Mouse (Mus musculus): ENCODE results near the gene Tectb. TPM values are rescaled to one million over a fixed set of nuclear protein-coding genes. Genes with fewer than 3 reads are reported as not detected.

The Tectb gene
- not detected in 2 replicates for polyA plus RNA-seq (2015; fragmentation: Nextera tagmentation; extraction: Ambion mirVana)

- Histone ChIP-seq H3K4me3 (replicated peaks) (no peak within 1 kb of the TSS), H3K4me1 (no peaks in the 10 kb centered on the region), H3K9ac (no peak within 1 kb of the TSS), H3K27ac (no peak within 1 kb of the TSS), H3K4me2 (no peak within 1 kb of the TSS), H3K9me3 (replicated peaks) (no peaks in the 10 kb centered on the region), H3K27me3 (no peaks in the 10 kb centered on the region), H3K36me3 (no peaks in the 10 kb centered on the region)
- WGBS = 85% methylated on average over 5 of the region's 5 CpGs
- ATAC-seq (replicated peaks; ENCODE audit: low FRiP score) = no peak
Observed at GRCm38 (mm10) chr19:55180433-55180832, at the start of gene Tectb. Gene Tectb, plus strand, starts transcription at chr19:55180733.

- WGBS = 50% methylated on average over 1 of the region's 1 CpGs
- no peak for ATAC-seq (replicated peaks; ENCODE audit: low FRiP score)
- no peaks in the 10 kb centered on the region for H3K9me3 ChIP-seq (replicated peaks)
- H3K4me2 ChIP-seq = no peak overlapping the region
- H3K4me1 ChIP-seq = peaks cover 14% of the 10 kb centered on the region
- H3K9ac ChIP-seq = no peak overlapping the region
- H3K36me3 ChIP-seq = no peaks in the 10 kb centered on the region
- no peaks in the 10 kb centered on the region for H3K27me3 ChIP-seq
- H3K27ac ChIP-seq = no peak overlapping the region
- H3K4me3 ChIP-seq (replicated peaks) = no peak overlapping the region
Observed at GRCm38 (mm10) chr19:55131747-55132146, 48.8 kb upstream of the Tectb start.

- no peaks in the 10 kb centered on the region for H3K9me3 ChIP-seq (replicated peaks)
- no peak for ATAC-seq (replicated peaks; ENCODE audit: low FRiP score)
- no peak overlapping the region for H3K4me3 ChIP-seq (replicated peaks)
- no peak overlapping the region for H3K4me2 ChIP-seq
- peaks cover 14% of the 10 kb centered on the region for H3K4me1 ChIP-seq
- no peak overlapping the region for H3K27ac ChIP-seq
- WGBS = 86% methylated on average over 3 of the region's 3 CpGs
- no peaks in the 10 kb centered on the region for H3K27me3 ChIP-seq
- H3K36me3 ChIP-seq = no peaks in the 10 kb centered on the region
- H3K9ac ChIP-seq = no peak overlapping the region
Observed at GRCm38 (mm10) chr19:55132476-55132875, 48.1 kb upstream of the Tectb start.

- Histone ChIP-seq H3K4me3 (replicated peaks) (no peak overlapping the region), H3K9ac (no peak overlapping the region), H3K4me1 (peaks cover 27% of the 10 kb centered on the region), H3K36me3 (no peaks in the 10 kb centered on the region), H3K4me2 (no peak overlapping the region), H3K9me3 (replicated peaks) (no peaks in the 10 kb centered on the region), H3K27ac (no peak overlapping the region), H3K27me3 (no peaks in the 10 kb centered on the region)
- ATAC-seq (replicated peaks; ENCODE audit: low FRiP score) = no peak
- 56% methylated on average over 9 of the region's 9 CpGs for WGBS
Observed at GRCm38 (mm10) chr19:55134521-55134920, 46.0 kb upstream of the Tectb start.

- ATAC-seq (replicated peaks; ENCODE audit: low FRiP score) = no peak
- Histone ChIP-seq H3K27me3 (no peaks in the 10 kb centered on the region), H3K36me3 (no peaks in the 10 kb centered on the region), H3K27ac (no peak overlapping the region), H3K9ac (no peak overlapping the region), H3K4me1 (peaks cover 27% of the 10 kb centered on the region), H3K4me2 (no peak overlapping the region), H3K9me3 (replicated peaks) (no peaks in the 10 kb centered on the region), H3K4me3 (replicated peaks) (no peak overlapping the region)
- WGBS = 85% methylated on average over 3 of the region's 3 CpGs
Observed at GRCm38 (mm10) chr19:55135918-55136317, 44.6 kb upstream of the Tectb start.

GRCm38 (mm10) chr19:55136693-55137427 is 43.7 kb upstream of the Tectb start:
- no peak overlapping the region for H3K9ac ChIP-seq
- no peaks in the 10 kb centered on the region for H3K36me3 ChIP-seq
- peaks cover 27% of the 10 kb centered on the region for H3K4me1 ChIP-seq
- H3K4me2 ChIP-seq = no peak overlapping the region
- peak overlapping the region; percentile 38 for H3K27ac ChIP-seq
- no peaks in the 10 kb centered on the region for H3K9me3 ChIP-seq (replicated peaks)
- H3K27me3 ChIP-seq = no peaks in the 10 kb centered on the region
- WGBS = 46% methylated on average over 4 of the region's 4 CpGs
- H3K4me3 ChIP-seq (replicated peaks) = no peak overlapping the region
- ATAC-seq (replicated peaks; ENCODE audit: low FRiP score) = peak; percentile 73

- Histone ChIP-seq H3K4me3 (replicated peaks) (no peak overlapping the region), H3K36me3 (no peaks in the 10 kb centered on the region), H3K4me1 (peaks cover 27% of the 10 kb centered on the region), H3K9me3 (replicated peaks) (no peaks in the 10 kb centered on the region), H3K4me2 (no peak overlapping the region), H3K27me3 (no peaks in the 10 kb centered on the region), H3K27ac (peak overlapping the region; percentile 38), H3K9ac (no peak overlapping the region)
- WGBS = 54% methylated on average over 7 of the region's 7 CpGs
- peak; percentile 80 for ATAC-seq (replicated peaks; ENCODE audit: low FRiP score)
Observed at GRCm38 (mm10) chr19:55137884-55138283, 42.6 kb upstream of the Tectb start.

- Histone ChIP-seq H3K4me3 (replicated peaks) (no peak overlapping the region), H3K4me2 (no peak overlapping the region), H3K9ac (no peak overlapping the region), H3K4me1 (peaks cover 27% of the 10 kb centered on the region), H3K36me3 (no peaks in the 10 kb centered on the region), H3K27me3 (no peaks in the 10 kb centered on the region), H3K9me3 (replicated peaks) (no peaks in the 10 kb centered on the region), H3K27ac (0 out of 2 replicates have a peak overlapping the region, but pooled peaks have one; percentile 38)
- ATAC-seq (replicated peaks; ENCODE audit: low FRiP score) = no peak
- WGBS = 70% methylated on average over 7 of the region's 7 CpGs
Observed at GRCm38 (mm10) chr19:55138506-55138905, 42.0 kb upstream of the Tectb start.

GRCm38 (mm10) chr19:55139301-55139700 is 41.2 kb upstream of the Tectb start:
- Histone ChIP-seq H3K9ac (no peak overlapping the region), H3K36me3 (no peaks in the 10 kb centered on the region), H3K27ac (no peak overlapping the region), H3K27me3 (no peaks in the 10 kb centered on the region), H3K4me3 (replicated peaks) (no peak overlapping the region), H3K9me3 (replicated peaks) (no peaks in the 10 kb centered on the region), H3K4me1 (peaks cover 33% of the 10 kb centered on the region), H3K4me2 (no peak overlapping the region)
- 83% methylated on average over 7 of the region's 7 CpGs for WGBS
- no peak for ATAC-seq (replicated peaks; ENCODE audit: low FRiP score)

GRCm38 (mm10) chr19:55143391-55144300 is 36.9 kb upstream of the Tectb start:
- Histone ChIP-seq H3K4me3 (replicated peaks) (no peak overlapping the region), H3K27me3 (no peaks in the 10 kb centered on the region), H3K27ac (0 out of 2 replicates have a peak overlapping the region, but pooled peaks have one; percentile 32), H3K36me3 (no peaks in the 10 kb centered on the region), H3K4me2 (no peak overlapping the region), H3K9ac (no peak overlapping the region), H3K9me3 (replicated peaks) (no peaks in the 10 kb centered on the region), H3K4me1 (peaks cover 16% of the 10 kb centered on the region)
- ATAC-seq (replicated peaks; ENCODE audit: low FRiP score) = peak; percentile 49; the same call in 1 of the 2 replicates
- WGBS = 58% methylated on average over 11 of the region's 11 CpGs

- no peak overlapping the region for H3K4me2 ChIP-seq
- H3K27ac ChIP-seq = 0 out of 2 replicates have a peak overlapping the region, but pooled peaks have one; percentile 32
- ATAC-seq (replicated peaks; ENCODE audit: low FRiP score) = no peak
- no peaks in the 10 kb centered on the region for H3K36me3 ChIP-seq
- no peak overlapping the region for H3K9ac ChIP-seq
- peaks cover 15% of the 10 kb centered on the region for H3K4me1 ChIP-seq
- WGBS = 73% methylated on average over 5 of the region's 5 CpGs
- H3K9me3 ChIP-seq (replicated peaks) = no peaks in the 10 kb centered on the region
- H3K27me3 ChIP-seq = no peaks in the 10 kb centered on the region
- no peak overlapping the region for H3K4me3 ChIP-seq (replicated peaks)
Observed at GRCm38 (mm10) chr19:55144691-55145090, 35.8 kb upstream of the Tectb start.

GRCm38 (mm10) chr19:55145136-55145535 is 35.4 kb upstream of the Tectb start:
- 72% methylated on average over 2 of the region's 2 CpGs for WGBS
- Histone ChIP-seq H3K36me3 (no peaks in the 10 kb centered on the region), H3K9me3 (replicated peaks) (no peaks in the 10 kb centered on the region), H3K4me3 (replicated peaks) (no peak overlapping the region), H3K9ac (no peak overlapping the region), H3K4me1 (peaks cover 15% of the 10 kb centered on the region), H3K4me2 (no peak overlapping the region), H3K27ac (no peak overlapping the region), H3K27me3 (no peaks in the 10 kb centered on the region)
- ATAC-seq (replicated peaks; ENCODE audit: low FRiP score) = no peak

Measured in kidney, embryonic 15.5 days (tissue).